ENCODE assay signal across 8 mouse cellular contexts in genomic region chr1:39392189-39392588, GRCm38 (mm10). TPM values are rescaled to one million over a fixed set of nuclear protein-coding genes. Genes with fewer than 3 reads are reported as not detected.
DNase-seq lines count a peak whose midpoint lies in the region; ATAC-seq and TF ChIP-seq lines count a peak whose summit lies in the region.

No protein-coding gene starts in this region.

- DNase-seq in ES-E14 (ENCODE audit: low read depth, low spot score) = peak; percentile 66
- peak; percentile 82 for DNase-seq in forebrain, postnatal 0 days
- DNase-seq in hindbrain, embryonic 11.5 days (ENCODE audit: low spot score) = peak; percentile 83
- peak; percentile 70 to 79 for DNase-seq in layer of hippocampus, postnatal 36 days
- DNase-seq in right cerebral cortex, adult 18-20 months = peak; percentile 67
- DNase-seq in urinary bladder, adult 2 months (ENCODE audit: low spot score) = peak; percentile 66

- in situ Hi-C loops in ES-E14 (cut with MboI; ENCODE audit: low sequenced_read_pairs in 2 of 2, unreplicated experiment in 2 of 2) = loop anchor here in 1 of 2 experiments (25.0 kb wide), 1 partner anchor 120 kb away; no protein-coding TSS in a partner anchor

- H3K4me2 ChIP-seq in forebrain, postnatal 0 days (ENCODE audit: low read depth) = no peak overlapping the region
- H3K4me2 ChIP-seq in hindbrain, embryonic 11.5 days (replicated peaks; ENCODE audit: low read depth, low read length) = no peak overlapping the region

- no peaks in the 10 kb centered on the region for H3K36me3 ChIP-seq in ES-E14 (ENCODE audit: control insufficient read depth, insufficient read depth, low read length, poor library complexity, severe bottlenecking)
- H3K36me3 ChIP-seq in forebrain, postnatal 0 days (ENCODE audit: insufficient read depth) = peaks cover 12% of the 10 kb centered on the region
- H3K36me3 ChIP-seq in hindbrain, embryonic 11.5 days (ENCODE audit: control insufficient read depth, insufficient read depth, low read length) = no peaks in the 10 kb centered on the region

- no peak overlapping the region for H3K9ac ChIP-seq in ES-E14 (ENCODE audit: insufficient read depth, low read depth, low read length, poor library complexity, severe bottlenecking)
- no peak overlapping the region for H3K9ac ChIP-seq in forebrain, postnatal 0 days
- no peak overlapping the region for H3K9ac ChIP-seq in hindbrain, embryonic 11.5 days (ENCODE audit: low read depth, low read length)

- H3K4me1 ChIP-seq in ES-E14 (ENCODE audit: control insufficient read depth in 2 of 2, insufficient read depth in 2 of 2, low read length in 2 of 2, poor library complexity in 1 of 2) = no peaks in the 10 kb centered on the region
- no peaks in the 10 kb centered on the region for H3K4me1 ChIP-seq in forebrain, postnatal 0 days (ENCODE audit: insufficient read depth)
- no peaks in the 10 kb centered on the region for H3K4me1 ChIP-seq in hindbrain, embryonic 11.5 days (replicated peaks; ENCODE audit: control insufficient read depth, insufficient read depth, low read length)

- peak; percentile 64; the same call in 1 of the 2 replicates for ATAC-seq in cerebellum, adult (ENCODE audit: insufficient number of reproducible peaks, low FRiP score, low TSS enrichment)
- ATAC-seq in forebrain, postnatal 0 days = peak; percentile 63
- no peak for ATAC-seq in hindbrain, embryonic 11.5 days (ENCODE audit: low FRiP score)
- ATAC-seq in megakaryocyte, adult 5-6 weeks (ENCODE audit: poor library complexity, severe bottlenecking) = peak; percentile 82

- H3K4me3 ChIP-seq in ES-E14 (ENCODE audit: insufficient read depth in 1 of 2, low read depth in 1 of 2, low read length in 2 of 2, poor library complexity in 1 of 2, severe bottlenecking in 1 of 2) = no peak overlapping the region
- no peak overlapping the region for H3K4me3 ChIP-seq in forebrain, postnatal 0 days (ENCODE audit: low read depth, low read length)
- no peak overlapping the region for H3K4me3 ChIP-seq in hindbrain, embryonic 11.5 days (ENCODE audit: low read depth, low read length)

- H3K9me3 ChIP-seq in ES-E14 (ENCODE audit: control insufficient read depth, insufficient read depth, low read depth, low read length) = no peaks in the 10 kb centered on the region
- no peaks in the 10 kb centered on the region for H3K9me3 ChIP-seq in forebrain, postnatal 0 days (ENCODE audit: low read length)
- H3K9me3 ChIP-seq in hindbrain, embryonic 11.5 days (ENCODE audit: control insufficient read depth, low read length) = no peaks in the 10 kb centered on the region

- TF ChIP-seq CTCF in forebrain, postnatal 0 days (IDR thresholded peaks at IDR 0.05; ENCODE audit: low read depth) = peak; percentile 96

- 65% methylated on average over 3 of the region's 3 CpGs for WGBS in forebrain, postnatal 0 days
- WGBS in hindbrain, embryonic 11.5 days = 59% methylated on average over 3 of the region's 3 CpGs

- no peak overlapping the region for H3K27ac ChIP-seq in ES-E14 (ENCODE audit: insufficient read depth, low read depth, low read length, poor library complexity, severe bottlenecking)
- no peak overlapping the region for H3K27ac ChIP-seq in forebrain, postnatal 0 days (ENCODE audit: low read depth, low read length)
- no peak overlapping the region for H3K27ac ChIP-seq in hindbrain, embryonic 11.5 days (ENCODE audit: low read depth, low read length)

- no peaks in the 10 kb centered on the region for H3K27me3 ChIP-seq in forebrain, postnatal 0 days (ENCODE audit: insufficient read depth, low read length)
- H3K27me3 ChIP-seq in hindbrain, embryonic 11.5 days (ENCODE audit: control insufficient read depth, insufficient read depth, low read length) = no peaks in the 10 kb centered on the region

TF ChIP-seq in ES-E14, 5 proteins besides CTCF, POLR2A, EP300 and RAD21:
- peak; percentile 70; the same call in 1 of the 2 replicates for TF ChIP-seq ZC3H11A (IDR thresholded peaks at IDR 0.05; ENCODE audit: borderline replicate concordance, low read depth, low read length)
- no peak for TF ChIP-seq MAFK (IDR thresholded peaks at IDR 0.05; ENCODE audit: insufficient read depth, low read depth, low read length)
- no peak for TF ChIP-seq CHD2 (IDR thresholded peaks at IDR 0.05; ENCODE audit: low read depth, low read length)

RNA-seq across cellular contexts. Expression of gene Rpl31, which starts 24.5 kb away (rescaled TPM):
- 1,395 and 1,593 TPM in 2 replicates for total RNA-seq in ES-E14 (2012; rRNA removed)
- 428 and 702 TPM in 2 replicates for total RNA-seq in forebrain, postnatal 0 days (2014; rRNA removed)
- polyA plus RNA-seq in forebrain, postnatal 0 days (2015; fragmentation: Nextera tagmentation; extraction: Ambion mirVana) = 365 and 471 TPM in 2 replicates
- polyA plus RNA-seq in hindbrain, embryonic 11.5 days (2014; fragmentation: Nextera tagmentation; extraction: Ambion mirVana) = 426 and 434 TPM in 2 replicates
- 100 to 1,000 TPM; 429 to 541 TPM for total RNA-seq in layer of hippocampus, postnatal 36 days (2021)
- total RNA-seq in megakaryocyte, adult 5-6 weeks (2015) = 1,504 and 1,608 TPM in 2 replicates
- total RNA-seq in megakaryocyte, adult 5-6 weeks (2017) = 446 and 454 TPM in 2 replicates
- polyA plus RNA-seq in urinary bladder, adult 2 months (2012; rRNA removed) = 1,681 and 1,760 TPM in 2 replicates
